Mouse (Mus musculus) thymus, adult 2 months (tissue): ENCODE data around the gene Rell1.

Experiments
- CTCF ChIP-seq: fragments of 200-500 bp; IDR thresholded peaks from 2 replicates; pipeline ENCODE4 v1.5.1; 2012; ENCODE audit warnings: mild to moderate bottlenecking, control low read depth, low read length, moderate library complexity, borderline replicate concordance; ENCODE audit not compliant: control insufficient read depth, poor library complexity, insufficient read depth; ENCODE audit errors: extremely low read depth
- POLR2A ChIP-seq: fragments of 200-500 bp; IDR thresholded peaks from 2 replicates; pipeline ENCODE4 v1.6.1; 2012; ENCODE audit warnings: mild to moderate bottlenecking, low read length, control low read depth, moderate library complexity; ENCODE audit not compliant: control insufficient read depth, poor library complexity, insufficient read depth; ENCODE audit errors: extremely low read depth

GRCm38 (mm10) chr5:63941891-63942290, 26.8 kb downstream of the Rell1 start:
- TF ChIP-seq CTCF, result no peak
- TF ChIP-seq POLR2A, result no peak
